Mouse (Mus musculus): ENCODE results near the gene Chdh. TPM values are rescaled to one million over a fixed set of nuclear protein-coding genes. Genes with fewer than 3 reads are reported as not detected.

Gene Chdh
- not detected in 2 replicates for polyA plus RNA-seq (2016; fragmentation: Nextera tagmentation; extraction: Ambion mirVana)

GRCm38 (mm10) chr14:30008733-30009575, at the start of gene Chdh, which contains the start of gene Il17rb:
Gene Chdh (plus strand): TSS chr14:30009023.
Gene Il17rb (minus strand): TSS chr14:30008896.
- WGBS, result 9% methylated on average over 54 of the region's 54 CpGs
- H3K27me3 ChIP-seq (ENCODE audit: poor library complexity, severe bottlenecking), result peaks cover 51% of the 10 kb centered on the region
- no peaks in the 10 kb centered on the region for H3K36me3 ChIP-seq (replicated peaks)
- H3K27ac ChIP-seq, result peak within 1 kb of the TSS; percentile 9; the same call in 1 of the 2 replicates
- H3K4me1 ChIP-seq, result peaks cover 9% of the 10 kb centered on the region
- peak; percentile 36 for DNase-seq (ENCODE audit: extremely low spot score, low spot score)
- H3K9me3 ChIP-seq, result no peaks in the 10 kb centered on the region
- H3K4me3 ChIP-seq, result peak within 1 kb of the TSS; percentile 57

- WGBS, result 64% methylated on average over 7 of the region's 7 CpGs
- H3K27me3 ChIP-seq (ENCODE audit: poor library complexity, severe bottlenecking), result no peaks in the 10 kb centered on the region
- no peaks in the 10 kb centered on the region for H3K9me3 ChIP-seq
- H3K4me3 ChIP-seq, result peak overlapping the region; percentile 72
- DNase-seq (ENCODE audit: extremely low spot score, low spot score), result no peak
- peaks cover 22% of the 10 kb centered on the region for H3K4me1 ChIP-seq
- H3K27ac ChIP-seq, result peak overlapping the region; percentile 92
- peaks cover 26% of the 10 kb centered on the region for H3K36me3 ChIP-seq (replicated peaks)
Measured at GRCm38 (mm10) chr14:29967611-29968010, 41.2 kb upstream of the Chdh start.

- Histone ChIP-seq H3K4me3 (peak within 1 kb of the TSS; percentile 72), H3K27me3 (ENCODE audit: poor library complexity, severe bottlenecking) (no peaks in the 10 kb centered on the region), H3K27ac (peak within 1 kb of the TSS; percentile 92), H3K36me3 (replicated peaks) (peaks cover 32% of the 10 kb centered on the region), H3K4me1 (peaks cover 22% of the 10 kb centered on the region), H3K9me3 (no peaks in the 10 kb centered on the region)
- DNase-seq (ENCODE audit: extremely low spot score, low spot score), result peak; percentile 97
- WGBS, result under 1% methylated on average over 49 of the region's 49 CpGs
Measured at GRCm38 (mm10) chr14:29968075-29968821, 40.6 kb upstream of the Chdh start, which contains the start of gene Selenok. Gene Selenok (plus strand): TSS chr14:29968308.

GRCm38 (mm10) chr14:29971446-29971845, 37.4 kb upstream of the Chdh start:
- WGBS, result 93% methylated on average over 7 of the region's 7 CpGs
- Histone ChIP-seq H3K4me1 (peaks cover 22% of the 10 kb centered on the region), H3K27ac (no peak overlapping the region), H3K9me3 (no peaks in the 10 kb centered on the region), H3K4me3 (no peak overlapping the region), H3K27me3 (ENCODE audit: poor library complexity, severe bottlenecking) (no peaks in the 10 kb centered on the region), H3K36me3 (replicated peaks) (peaks cover 64% of the 10 kb centered on the region)
- no peak for DNase-seq (ENCODE audit: extremely low spot score, low spot score)

- Histone ChIP-seq H3K9me3 (no peaks in the 10 kb centered on the region), H3K27me3 (ENCODE audit: poor library complexity, severe bottlenecking) (no peaks in the 10 kb centered on the region), H3K4me3 (no peak overlapping the region), H3K4me1 (peaks cover 21% of the 10 kb centered on the region), H3K27ac (no peak overlapping the region), H3K36me3 (replicated peaks) (peaks cover 66% of the 10 kb centered on the region)
- DNase-seq (ENCODE audit: extremely low spot score, low spot score), result no peak
- 92% methylated on average over 5 of the region's 5 CpGs for WGBS
Measured at GRCm38 (mm10) chr14:29971993-29972392, 36.8 kb upstream of the Chdh start.

GRCm38 (mm10) chr14:29976927-29977326, 31.9 kb upstream of the Chdh start:
- no peak overlapping the region for H3K27ac ChIP-seq
- DNase-seq (ENCODE audit: extremely low spot score, low spot score), result no peak
- H3K9me3 ChIP-seq, result peaks cover 12% of the 10 kb centered on the region; the same call in 1 of the 2 replicates
- H3K4me3 ChIP-seq, result no peak overlapping the region
- H3K4me1 ChIP-seq, result peaks cover 11% of the 10 kb centered on the region
- 90% methylated on average over 6 of the region's 6 CpGs for whole genome bisulfite sequencing
- peaks cover 72% of the 10 kb centered on the region for H3K36me3 ChIP-seq (replicated peaks)
- no peaks in the 10 kb centered on the region for H3K27me3 ChIP-seq (ENCODE audit: poor library complexity, severe bottlenecking)

- Histone ChIP-seq H3K36me3 (replicated peaks) (peaks cover 72% of the 10 kb centered on the region), H3K4me3 (peak within 1 kb of the TSS; percentile 79), H3K4me1 (peaks cover 11% of the 10 kb centered on the region), H3K9me3 (peaks cover 12% of the 10 kb centered on the region; the same call in 1 of the 2 replicates), H3K27me3 (ENCODE audit: poor library complexity, severe bottlenecking) (no peaks in the 10 kb centered on the region), H3K27ac (peak within 1 kb of the TSS; percentile 95)
- peak; percentile 93 for DNase-seq (ENCODE audit: extremely low spot score, low spot score)
- 4% methylated on average over 44 of the region's 44 CpGs for WGBS
Measured at GRCm38 (mm10) chr14:29978254-29979204, 30.3 kb upstream of the Chdh start, which contains the start of gene Actr8. Gene Actr8 (plus strand): TSS chr14:29978337.

- peaks cover 12% of the 10 kb centered on the region; the same call in 1 of the 2 replicates for H3K9me3 ChIP-seq
- 93% methylated on average over 10 of the region's 10 CpGs for WGBS
- H3K4me3 ChIP-seq, result no peak overlapping the region
- no peak overlapping the region for H3K27ac ChIP-seq
- peaks cover 11% of the 10 kb centered on the region for H3K4me1 ChIP-seq
- peaks cover 72% of the 10 kb centered on the region for H3K36me3 ChIP-seq (replicated peaks)
- no peaks in the 10 kb centered on the region for H3K27me3 ChIP-seq (ENCODE audit: poor library complexity, severe bottlenecking)
- DNase-seq (ENCODE audit: extremely low spot score, low spot score), result no peak
Measured at GRCm38 (mm10) chr14:29980447-29981205, 28.2 kb upstream of the Chdh start.

- no peak overlapping the region for H3K4me3 ChIP-seq
- H3K4me1 ChIP-seq, result no peaks in the 10 kb centered on the region
- peaks cover 5% of the 10 kb centered on the region; the same call in 1 of the 2 replicates for H3K9me3 ChIP-seq
- H3K36me3 ChIP-seq (replicated peaks), result peaks cover 100% of the 10 kb centered on the region
- no peak overlapping the region for H3K27ac ChIP-seq
- DNase-seq (ENCODE audit: extremely low spot score, low spot score), result no peak
- no peaks in the 10 kb centered on the region for H3K27me3 ChIP-seq (ENCODE audit: poor library complexity, severe bottlenecking)
- WGBS, result 97% methylated on average over 4 of the region's 4 CpGs
Measured at GRCm38 (mm10) chr14:29986096-29986495, 22.7 kb upstream of the Chdh start.

- Histone ChIP-seq H3K4me3 (no peak overlapping the region), H3K9me3 (no peaks in the 10 kb centered on the region), H3K27ac (no peak overlapping the region), H3K4me1 (no peaks in the 10 kb centered on the region), H3K36me3 (replicated peaks) (peaks cover 100% of the 10 kb centered on the region), H3K27me3 (ENCODE audit: poor library complexity, severe bottlenecking) (no peaks in the 10 kb centered on the region)
- DNase-seq (ENCODE audit: extremely low spot score, low spot score), result no peak
- 94% methylated on average over 6 of the region's 6 CpGs for whole genome bisulfite sequencing
Measured at GRCm38 (mm10) chr14:29987276-29987675, 21.5 kb upstream of the Chdh start.

- Histone ChIP-seq H3K36me3 (replicated peaks) (peaks cover 100% of the 10 kb centered on the region), H3K4me1 (no peaks in the 10 kb centered on the region), H3K27ac (no peak overlapping the region), H3K27me3 (ENCODE audit: poor library complexity, severe bottlenecking) (no peaks in the 10 kb centered on the region), H3K9me3 (no peaks in the 10 kb centered on the region), H3K4me3 (no peak overlapping the region)
- DNase-seq (ENCODE audit: extremely low spot score, low spot score), result no peak
- 91% methylated on average over 9 of the region's 9 CpGs for WGBS
Measured at GRCm38 (mm10) chr14:29987739-29988138, 21.1 kb upstream of the Chdh start.

Measured in forebrain, embryonic 10.5 days (tissue).